Mouse (Mus musculus): ENCODE measurements at regions not wholly inside any gene's neighbourhood (a gene's known extent, or its start where the extent isn't known, plus 50 kb on each side); places are given as distances from the start of the nearest gene placed in this dataset.
A peak's percentile ranks its signal among the peaks of the same experiment; 100 is the strongest.

DNA sequence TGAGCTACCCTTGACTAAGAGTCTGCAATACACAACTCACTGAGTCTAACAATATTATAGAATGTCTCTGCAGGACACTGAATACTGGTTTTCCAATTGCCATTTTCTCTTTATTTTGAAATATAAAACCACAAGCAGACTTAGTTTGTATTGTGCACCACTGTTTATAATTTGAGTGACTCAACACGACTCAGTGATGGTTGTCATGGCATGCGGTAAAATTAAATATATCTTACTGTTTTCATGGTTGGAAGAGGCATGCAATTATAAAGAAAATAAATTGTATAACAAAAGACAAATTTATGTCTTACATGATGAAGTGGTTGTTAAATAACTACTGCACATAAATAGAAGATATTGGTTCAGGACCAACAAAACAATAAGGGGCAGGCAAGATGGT is 586.0 kb upstream of the Ccng1 start:
- TF ChIP-seq CTCF (IDR thresholded peaks at IDR 0.05; ENCODE audit: control insufficient read depth, insufficient read depth, insufficient read length) = no peak
- TF ChIP-seq MYOD1 (IDR thresholded peaks at IDR 0.05; ENCODE audit: control insufficient read depth, insufficient read length, low read depth) = peak; percentile 18
